Mouse (Mus musculus) heart, postnatal 0 days (tissue): ENCODE results near the gene Sh3gl2. TPM values are rescaled to one million over a fixed set of nuclear protein-coding genes. Genes with fewer than 3 reads are reported as not detected.

ENCODE experiments used
- ATAC-seq: fragments of 200-750 bp; cut with Nextera tagmentation; 2 replicates; pipeline ENCODE4 v1.8.0; 2017; ENCODE audit warnings: low read depth, moderate number of reproducible peaks, moderate library complexity; ENCODE audit not compliant: insufficient read depth
- DNase-seq: peaks from one replicate; pipeline ENCODE4 v3.0.0-alpha.2; 2016; ENCODE audit warnings: low spot score
- H3K27ac ChIP-seq: fragments of 300-500 bp; sonication (generic); 2 replicates; pipeline ENCODE4 v1.5.1; 2014; ENCODE audit warnings: low read depth, mild to moderate bottlenecking
- H3K27me3 ChIP-seq: fragments of 300-500 bp; sonication (generic); 2 replicates; pipeline ENCODE4 v1.6.1; 2014; ENCODE audit warnings: low read length, mixed read lengths; ENCODE audit not compliant: control insufficient read depth, insufficient read depth
- H3K36me3 ChIP-seq: fragments of 300-500 bp; sonication (generic); replicated peaks from 2 replicates; pipeline ENCODE4 v1.6.1; 2014; ENCODE audit warnings: low read length, mixed read lengths; ENCODE audit not compliant: control insufficient read depth, insufficient read depth
- H3K4me1 ChIP-seq: fragments of 300-500 bp; sonication (generic); 2 replicates; pipeline ENCODE4 v1.6.1; 2014; ENCODE audit warnings: antibody characterized with exemption; ENCODE audit not compliant: control insufficient read depth, insufficient read depth
- H3K4me2 ChIP-seq: fragments of 300-500 bp; sonication (generic); 2 replicates; pipeline ENCODE4 v1.6.1; 2014; ENCODE audit warnings: low read depth, mild to moderate bottlenecking, low read length, moderate library complexity
- H3K4me3 ChIP-seq: fragments of 300-500 bp; sonication (generic); 2 replicates; pipeline ENCODE4 v1.5.1; 2014; ENCODE audit warnings: low read depth, low read length
- H3K9ac ChIP-seq: fragments of 300-500 bp; sonication (generic); replicated peaks from 2 replicates; pipeline ENCODE4 v1.6.1; 2014; ENCODE audit warnings: low read depth, low read length, mixed read lengths
- H3K9me3 ChIP-seq: fragments of 300-500 bp; sonication (generic); replicated peaks from 2 replicates; pipeline ENCODE4 v1.6.1; 2016; ENCODE audit warnings: low read length; ENCODE audit not compliant: control insufficient read depth
- CTCF ChIP-seq: IDR thresholded peaks from 2 replicates; pipeline ENCODE4 v1.5.1; 2016; ENCODE audit warnings: antibody characterized with exemption, control low read depth, low read depth
- EP300 ChIP-seq: IDR thresholded peaks from 2 replicates; pipeline ENCODE4 v1.6.1; 2016; ENCODE audit warnings: antibody characterized with exemption, low read depth
- WGBS: fragments of 180-500 bp; shearing (Covaris S2); extraction: QIAGEN DNeasy Blood & Tissue Kit; methylation state at CpG from one replicate; pipeline ENCODE4 v1.1.7; 2014; 5-methylcytosine and 5-hydroxymethylcytosine counted together
- polyA plus RNA-seq: library from polyadenylated mRNA; unstranded; fragments of >200 nt; fragmentation: Nextera tagmentation; extraction: Ambion mirVana; gene quantifications from 2 replicates; pipeline ENCODE4 v1.2.1, GENCODE M21; 2015
- total RNA-seq: library from RNA; depleted of rRNA; stranded (reverse); fragments of >200 nt; gene quantifications from 2 replicates; pipeline ENCODE4 v1.2.3, GENCODE M21; 2014; ENCODE audit warnings: low replicate concordance

Sh3gl2 gene
- total and polyA plus RNA-seq, 2 experiments from 2014 or later = 0.34 to 1.9 TPM

DNA sequence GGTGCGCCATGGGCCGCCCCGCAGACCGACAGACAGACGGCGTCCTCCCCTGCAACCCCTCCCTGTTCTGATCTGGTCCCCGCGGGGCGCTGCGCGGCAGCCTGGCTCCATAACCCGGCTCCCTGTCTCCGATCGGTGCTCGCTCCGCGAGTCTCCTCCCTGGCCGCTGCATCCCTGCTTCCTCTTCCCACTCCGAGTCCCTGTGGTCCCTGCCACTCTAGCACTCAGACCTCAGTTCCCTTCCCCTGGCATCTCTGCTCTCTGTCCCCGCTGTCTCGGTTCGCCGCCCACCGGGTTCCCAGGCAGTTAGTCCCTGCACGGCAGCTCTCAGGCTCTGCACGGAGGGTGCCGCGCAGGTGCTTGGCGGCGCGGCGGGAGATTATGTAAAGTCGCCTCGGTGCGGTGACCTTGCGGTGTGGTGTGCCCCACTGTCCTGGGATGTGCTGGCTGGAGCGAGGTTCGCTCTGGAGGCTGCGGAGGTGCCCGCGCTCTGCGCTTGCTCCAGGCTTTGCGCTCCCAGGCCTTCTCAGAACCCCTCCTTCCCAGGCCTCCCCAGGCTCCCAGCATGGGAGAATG, 798 bp downstream of the Sh3gl2 start:
- H3K4me1 ChIP-seq = peaks cover 5% of the 10 kb centered on the region
- no peak; the same call in 1 of the 2 replicates for ATAC-seq
- peak overlapping the region; percentile 63 for H3K4me3 ChIP-seq
- peaks cover 46% of the 10 kb centered on the region for H3K27me3 ChIP-seq
- H3K9ac ChIP-seq = peak overlapping the region; percentile 35
- whole genome bisulfite sequencing = under 1% methylated on average over 43 of the region's 43 CpGs
- DNase-seq = no peak
- H3K36me3 ChIP-seq = no peaks in the 10 kb centered on the region
- H3K4me2 ChIP-seq = peak overlapping the region; percentile 96
- TF ChIP-seq CTCF (no peak), EP300 (no peak)
- H3K9me3 ChIP-seq = no peaks in the 10 kb centered on the region
- H3K27ac ChIP-seq = no peak overlapping the region

DNA sequence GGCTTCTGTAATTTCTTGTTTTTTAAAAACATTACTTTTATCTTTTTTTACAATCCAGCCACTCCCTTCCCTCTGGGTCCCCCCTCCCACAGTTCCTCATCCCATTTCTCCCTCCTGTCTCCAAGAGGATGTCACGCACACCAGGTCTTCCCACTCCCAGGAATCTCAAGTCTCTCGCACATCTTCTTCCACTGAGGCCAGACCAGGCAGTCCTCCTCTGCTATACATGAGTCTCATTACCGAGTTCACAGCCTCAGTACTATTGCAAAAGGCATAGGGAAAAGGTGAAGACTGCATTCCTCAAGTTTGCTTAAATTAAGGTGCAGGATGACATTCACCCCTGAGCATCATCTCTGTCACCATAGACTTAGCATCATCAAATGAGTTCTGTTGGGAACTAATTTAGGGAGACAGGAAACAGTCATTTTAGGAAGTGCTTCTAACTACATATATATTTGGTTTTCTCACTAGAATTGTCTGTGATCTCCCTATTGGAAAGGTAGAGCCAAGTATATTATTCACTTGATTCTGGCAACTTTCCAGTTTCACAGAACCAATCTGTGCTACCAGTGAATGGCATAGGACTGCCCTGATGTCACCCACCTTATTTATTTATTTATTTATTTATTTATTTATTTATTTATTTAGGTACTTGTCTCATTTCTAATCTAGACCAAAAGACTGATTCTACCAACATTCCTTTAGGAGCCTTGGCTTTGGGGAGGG, 1.9 kb downstream of the Sh3gl2 start:
- 53% methylated on average over 3 of the region's 3 CpGs for WGBS
- peaks cover 46% of the 10 kb centered on the region for H3K27me3 ChIP-seq
- ATAC-seq = no peak

DNA sequence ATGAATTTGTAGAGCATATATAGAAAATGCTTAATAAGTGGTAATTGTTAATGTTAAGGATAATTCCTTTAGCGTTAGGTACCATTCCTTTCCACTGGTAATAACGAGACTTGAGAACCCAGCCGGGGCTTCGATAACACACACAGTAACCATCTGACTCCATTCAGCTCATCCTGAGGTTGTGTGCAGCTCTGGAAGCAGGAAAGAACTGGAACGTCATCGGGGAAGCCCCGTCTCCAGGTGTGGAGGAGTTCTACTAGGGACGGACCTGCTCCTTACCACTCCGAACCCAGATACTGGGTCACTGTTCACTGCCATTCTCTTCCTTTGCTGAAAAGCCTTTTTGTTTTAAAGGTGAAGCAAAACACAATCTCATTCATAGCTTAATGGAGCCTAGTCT, 2.6 kb downstream of the Sh3gl2 start:
- Histone ChIP-seq H3K4me2 (no peak overlapping the region), H3K36me3 (no peaks in the 10 kb centered on the region), H3K9ac (no peak overlapping the region), H3K4me1 (peaks cover 5% of the 10 kb centered on the region), H3K27me3 (peaks cover 46% of the 10 kb centered on the region), H3K4me3 (no peak overlapping the region), H3K9me3 (no peaks in the 10 kb centered on the region), H3K27ac (no peak overlapping the region)
- no peak for DNase-seq
- WGBS = 92% methylated on average over 9 of the region's 9 CpGs
- TF ChIP-seq EP300 = no peak
- no peak for TF ChIP-seq CTCF
- no peak for ATAC-seq

More for the DNA sequence above, 1.9 kb downstream of the Sh3gl2 start:
- no peak overlapping the region for H3K9ac ChIP-seq
- TF ChIP-seq CTCF (no peak), EP300 (no peak)
- no peak overlapping the region for H3K4me3 ChIP-seq
- DNase-seq = no peak
- H3K4me1 ChIP-seq = peaks cover 5% of the 10 kb centered on the region
- no peak overlapping the region for H3K4me2 ChIP-seq
- H3K36me3 ChIP-seq = no peaks in the 10 kb centered on the region
- H3K27ac ChIP-seq = no peak overlapping the region
- no peaks in the 10 kb centered on the region for H3K9me3 ChIP-seq

DNA sequence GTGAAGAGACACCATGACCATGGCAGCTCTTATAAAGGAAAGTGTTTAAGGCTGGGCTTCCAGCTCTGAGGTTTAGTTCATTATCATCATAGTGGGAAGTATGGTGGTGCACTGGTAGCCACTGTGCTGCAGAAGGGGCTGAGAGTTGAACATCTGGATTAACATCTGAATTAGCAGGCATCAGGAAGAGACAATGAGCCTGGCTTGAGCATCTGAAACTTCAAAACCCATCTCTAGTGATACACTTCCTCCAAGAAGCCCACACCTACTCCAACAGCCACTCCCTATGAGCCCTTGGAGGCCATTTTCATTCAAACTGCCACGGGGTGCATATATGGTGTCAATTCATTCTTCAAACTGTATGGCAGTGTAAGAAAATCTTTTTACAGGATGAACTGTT, 3.6 kb downstream of the Sh3gl2 start:
- ATAC-seq = no peak
- Histone ChIP-seq H3K27ac (no peak overlapping the region), H3K36me3 (no peaks in the 10 kb centered on the region), H3K4me1 (peaks cover 5% of the 10 kb centered on the region), H3K9ac (no peak overlapping the region), H3K4me3 (no peak overlapping the region), H3K27me3 (peaks cover 42% of the 10 kb centered on the region), H3K4me2 (no peak overlapping the region), H3K9me3 (no peaks in the 10 kb centered on the region)
- 80% methylated on average over 1 of the region's 1 CpGs for WGBS
- no peak for TF ChIP-seq EP300
- TF ChIP-seq CTCF = no peak
- DNase-seq = no peak

DNA sequence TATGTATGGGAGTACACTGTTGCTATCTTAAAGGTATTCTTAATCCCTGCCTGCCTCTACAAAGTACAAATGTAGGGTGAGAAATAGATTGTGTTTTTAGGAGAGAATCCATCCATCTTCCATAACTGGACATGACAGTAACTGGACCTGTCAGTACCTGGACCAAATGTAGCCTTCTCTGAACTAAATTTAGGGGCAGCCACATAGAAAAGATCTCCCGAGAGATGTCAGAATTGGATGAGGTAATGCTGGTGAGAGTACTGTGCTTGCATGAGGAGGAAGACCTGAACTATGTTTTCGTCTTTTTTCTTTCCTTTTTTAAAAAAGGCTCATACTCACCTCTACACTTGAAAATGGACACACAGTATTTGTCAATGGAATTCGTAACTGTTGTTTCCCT, 6.0 kb downstream of the Sh3gl2 start:
- H3K27ac ChIP-seq = no peak overlapping the region
- no peak overlapping the region for H3K4me3 ChIP-seq
- WGBS = 63% methylated on average over 3 of the region's 3 CpGs
- no peaks in the 10 kb centered on the region for H3K36me3 ChIP-seq
- H3K4me1 ChIP-seq = no peaks in the 10 kb centered on the region
- DNase-seq = no peak
- no peaks in the 10 kb centered on the region for H3K9me3 ChIP-seq
- TF ChIP-seq CTCF (no peak), EP300 (no peak)
- peaks cover 20% of the 10 kb centered on the region for H3K27me3 ChIP-seq
- no peak for ATAC-seq
- H3K9ac ChIP-seq = no peak overlapping the region
- no peak overlapping the region for H3K4me2 ChIP-seq

DNA sequence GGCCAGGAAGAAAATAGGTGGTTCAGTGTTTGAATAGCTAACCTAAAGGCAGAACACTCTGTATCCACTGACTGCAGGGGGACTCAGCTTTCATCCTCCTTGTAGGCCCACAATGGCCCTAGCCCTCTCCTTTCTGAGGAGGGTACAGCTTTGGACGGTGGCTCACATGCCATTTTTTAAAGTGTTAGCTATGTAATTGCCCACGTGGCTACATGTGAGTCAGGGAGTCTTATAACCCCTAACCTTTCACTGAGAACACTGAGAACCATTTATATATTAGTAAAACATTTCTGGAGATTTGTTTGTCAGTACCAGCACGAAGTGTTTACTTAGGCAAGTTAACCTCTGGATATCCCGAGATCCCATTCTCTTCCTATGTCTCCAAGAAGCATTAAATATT, 12.1 kb downstream of the Sh3gl2 start:
- WGBS = 69% methylated on average over 4 of the region's 4 CpGs
- H3K9me3 ChIP-seq = no peaks in the 10 kb centered on the region
- no peaks in the 10 kb centered on the region for H3K27me3 ChIP-seq
- ATAC-seq = no peak
- no peak for DNase-seq
- no peak overlapping the region for H3K27ac ChIP-seq
- no peaks in the 10 kb centered on the region for H3K36me3 ChIP-seq
- no peak overlapping the region for H3K4me3 ChIP-seq
- TF ChIP-seq CTCF (no peak), EP300 (no peak)
- no peak overlapping the region for H3K4me2 ChIP-seq
- no peak overlapping the region for H3K9ac ChIP-seq
- H3K4me1 ChIP-seq = no peaks in the 10 kb centered on the region
